Mouse (Mus musculus): ENCODE measurements around the gene Shroom4. TPM values are rescaled to one million over a fixed set of nuclear protein-coding genes. Genes with fewer than 3 reads are reported as not detected.
"Not testable (repeated sequence)": the region's sequence is repeated elsewhere in the genome, so short reads cannot be mapped to it uniquely, and the experiment has no call there.

The Shroom4 gene
- polyA plus RNA-seq, 1 experiment: 12.1 TPM

DNA sequence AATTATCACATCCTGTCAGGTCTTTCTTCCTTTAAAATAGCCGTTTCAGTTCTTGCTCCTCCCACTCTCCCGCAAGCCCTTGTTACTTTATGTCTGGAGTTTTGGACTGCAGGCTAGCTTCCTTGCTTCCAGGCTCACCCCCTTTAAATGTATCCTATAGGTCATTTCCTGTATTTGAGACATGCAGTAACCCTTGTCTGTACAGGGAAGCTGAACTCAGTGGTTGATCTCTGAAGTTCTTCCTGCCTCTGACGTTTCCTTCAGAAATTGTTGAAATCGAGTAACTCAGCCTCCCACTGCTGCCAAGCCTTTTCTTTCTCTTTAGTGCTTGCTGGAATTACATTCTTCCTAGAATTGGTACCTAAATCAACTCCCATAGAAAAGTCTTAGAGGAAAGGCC lies 18.5 kb downstream of the Shroom4 start:
- H3K27ac ChIP-seq (ENCODE audit: insufficient read depth, low read length): no peak overlapping the region

DNA sequence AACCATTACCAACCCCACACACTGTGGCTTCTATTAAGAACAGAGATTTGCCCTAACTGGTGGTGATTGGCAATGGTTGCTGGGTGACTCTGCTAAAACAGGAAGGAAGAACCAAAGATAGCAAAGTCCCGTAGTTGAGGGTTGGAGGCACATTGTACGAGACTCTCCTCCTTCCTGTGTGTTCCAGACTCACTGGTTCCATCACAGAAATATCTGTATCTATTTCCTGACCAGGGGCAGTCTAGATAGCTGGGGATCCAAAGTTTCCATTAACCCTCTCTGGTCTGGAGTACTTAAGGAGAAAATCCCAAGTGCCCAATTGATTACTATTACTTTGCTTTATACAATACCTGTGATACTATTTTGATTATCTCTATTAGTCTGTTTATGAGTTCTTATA lies 35.6 kb downstream of the Shroom4 start:
- TF ChIP-seq POLR2A (IDR thresholded peaks at IDR 0.05; ENCODE audit: insufficient read depth, low read length) (no peak), CTCF (IDR thresholded peaks at IDR 0.05; ENCODE audit: low read depth, low read length) (no peak), EP300 (IDR thresholded peaks at IDR 0.05; ENCODE audit: insufficient read depth, low read depth, low read length) (no peak)

More for the DNA sequence above, 18.5 kb downstream of the Shroom4 start:
- Histone ChIP-seq H3K4me3 (ENCODE audit: low read depth, low read length) (no peak overlapping the region), H3K9me3 (replicated peaks; ENCODE audit: control insufficient read depth, insufficient read depth, low read length, poor library complexity, severe bottlenecking) (no peaks in the 10 kb centered on the region), H3K36me3 (ENCODE audit: control insufficient read depth, insufficient read depth, low read length, poor library complexity, severe bottlenecking) (no peaks in the 10 kb centered on the region), H3K9ac (ENCODE audit: low read depth, poor library complexity, severe bottlenecking) (no peak overlapping the region), H3K4me1 (ENCODE audit: control insufficient read depth, insufficient read depth, low read length) (no peaks in the 10 kb centered on the region), H3K27me3 (ENCODE audit: control insufficient read depth, insufficient read depth, low read length, poor library complexity, severe bottlenecking) (no peaks in the 10 kb centered on the region)
- no peak for TF ChIP-seq POLR2A (IDR thresholded peaks at IDR 0.05; ENCODE audit: insufficient read depth, low read length)
- TF ChIP-seq CTCF (IDR thresholded peaks at IDR 0.05; ENCODE audit: low read depth, low read length): no peak
- TF ChIP-seq EP300 (IDR thresholded peaks at IDR 0.05; ENCODE audit: insufficient read depth, low read depth, low read length): no peak

DNA sequence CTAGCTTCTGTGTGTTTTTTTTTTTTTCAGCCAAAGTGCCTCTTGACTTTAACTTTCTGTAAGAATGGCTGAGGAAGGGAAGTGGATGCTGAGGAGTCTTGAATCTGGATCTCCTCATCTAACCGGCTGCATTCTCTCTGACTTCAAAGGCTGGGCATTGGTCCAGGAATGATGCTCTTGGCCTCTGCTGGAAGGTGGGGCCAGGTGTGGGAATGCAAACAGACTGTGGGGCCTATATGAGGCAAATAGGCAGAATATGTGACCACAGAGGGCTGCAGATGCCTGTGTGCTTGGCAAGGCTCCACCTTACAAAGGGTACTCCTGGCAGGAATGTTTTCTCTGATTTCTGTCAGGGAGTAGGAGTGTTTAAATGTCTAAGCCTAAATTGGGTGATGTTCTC lies 46.8 kb downstream of the Shroom4 start:
- Histone ChIP-seq H3K9me3 (replicated peaks; ENCODE audit: control insufficient read depth, insufficient read depth, low read length, poor library complexity, severe bottlenecking) (no peaks in the 10 kb centered on the region), H3K27me3 (ENCODE audit: control insufficient read depth, insufficient read depth, low read length, poor library complexity, severe bottlenecking) (no peaks in the 10 kb centered on the region), H3K4me3 (ENCODE audit: low read depth, low read length) (no peak overlapping the region), H3K27ac (ENCODE audit: insufficient read depth, low read length) (no peak overlapping the region), H3K9ac (ENCODE audit: low read depth, poor library complexity, severe bottlenecking) (no peak overlapping the region), H3K36me3 (ENCODE audit: control insufficient read depth, insufficient read depth, low read length, poor library complexity, severe bottlenecking) (no peaks in the 10 kb centered on the region), H3K4me1 (ENCODE audit: control insufficient read depth, insufficient read depth, low read length) (peaks cover 2% of the 10 kb centered on the region)
- TF ChIP-seq CTCF (IDR thresholded peaks at IDR 0.05; ENCODE audit: low read depth, low read length) (no peak), EP300 (IDR thresholded peaks at IDR 0.05; ENCODE audit: insufficient read depth, low read depth, low read length) (no peak)

More for the DNA sequence above, 35.6 kb downstream of the Shroom4 start:
- no peaks in the 10 kb centered on the region for H3K27me3 ChIP-seq (ENCODE audit: control insufficient read depth, insufficient read depth, low read length, poor library complexity, severe bottlenecking)
- no peak overlapping the region for H3K27ac ChIP-seq (ENCODE audit: insufficient read depth, low read length)
- H3K4me1 ChIP-seq (ENCODE audit: control insufficient read depth, insufficient read depth, low read length): no peaks in the 10 kb centered on the region
- no peak overlapping the region for H3K4me3 ChIP-seq (ENCODE audit: low read depth, low read length)
- no peaks in the 10 kb centered on the region for H3K9me3 ChIP-seq (replicated peaks; ENCODE audit: control insufficient read depth, insufficient read depth, low read length, poor library complexity, severe bottlenecking)
- H3K9ac ChIP-seq (ENCODE audit: low read depth, poor library complexity, severe bottlenecking): no peak overlapping the region
- no peaks in the 10 kb centered on the region for H3K36me3 ChIP-seq (ENCODE audit: control insufficient read depth, insufficient read depth, low read length, poor library complexity, severe bottlenecking)

DNA sequence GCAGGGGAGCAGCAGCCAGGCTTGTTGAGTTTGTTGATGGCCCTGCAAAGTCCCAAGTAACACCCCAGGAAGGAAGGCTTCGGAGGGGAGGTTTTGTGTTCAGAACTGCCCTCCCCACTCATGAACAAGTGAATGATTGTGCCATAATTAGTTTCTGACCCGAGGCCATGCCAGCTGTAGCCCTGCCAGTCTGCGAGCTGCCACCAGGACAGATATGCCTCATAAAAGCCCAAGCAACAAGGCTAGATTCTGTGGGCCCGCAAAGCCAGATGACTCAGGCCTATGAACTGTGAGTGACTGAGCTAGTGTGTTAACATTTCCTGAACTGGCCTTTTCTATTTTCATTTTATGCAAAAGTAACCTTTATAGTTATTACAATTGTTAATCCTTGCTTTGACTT lies 48.3 kb downstream of the Shroom4 start:
- no peak overlapping the region for H3K4me3 ChIP-seq (ENCODE audit: low read depth, low read length)
- no peaks in the 10 kb centered on the region for H3K36me3 ChIP-seq (ENCODE audit: control insufficient read depth, insufficient read depth, low read length, poor library complexity, severe bottlenecking)
- no peaks in the 10 kb centered on the region for H3K9me3 ChIP-seq (replicated peaks; ENCODE audit: control insufficient read depth, insufficient read depth, low read length, poor library complexity, severe bottlenecking)
- H3K9ac ChIP-seq (ENCODE audit: low read depth, poor library complexity, severe bottlenecking): no peak overlapping the region
- TF ChIP-seq CTCF (IDR thresholded peaks at IDR 0.05; ENCODE audit: low read depth, low read length) (no peak), EP300 (IDR thresholded peaks at IDR 0.05; ENCODE audit: insufficient read depth, low read depth, low read length) (no peak), POLR2A (IDR thresholded peaks at IDR 0.05; ENCODE audit: insufficient read depth, low read length) (no peak)
- no peaks in the 10 kb centered on the region for H3K27me3 ChIP-seq (ENCODE audit: control insufficient read depth, insufficient read depth, low read length, poor library complexity, severe bottlenecking)
- no peak overlapping the region for H3K27ac ChIP-seq (ENCODE audit: insufficient read depth, low read length)
- H3K4me1 ChIP-seq (ENCODE audit: control insufficient read depth, insufficient read depth, low read length): peaks cover 2% of the 10 kb centered on the region

DNA sequence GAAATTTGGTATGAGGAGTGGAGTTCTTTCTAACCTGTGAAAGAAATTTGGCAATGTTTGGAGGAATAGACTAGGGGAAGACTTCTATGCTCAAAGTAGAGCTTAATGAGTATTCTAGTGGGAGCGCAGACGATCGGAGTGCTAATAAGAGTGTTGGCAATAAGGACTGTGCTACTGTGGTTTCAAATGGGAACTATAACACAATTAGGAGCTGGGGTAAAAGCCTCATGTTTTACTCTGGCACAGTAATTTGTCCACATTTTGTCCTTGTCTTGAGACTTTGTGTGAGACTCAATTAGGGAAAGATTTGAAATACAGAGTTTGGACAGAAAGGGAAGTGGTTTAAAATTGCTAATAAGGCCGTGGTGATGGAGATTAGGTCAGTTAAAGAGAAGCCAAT lies 53.6 kb downstream of the Shroom4 start:
- H3K36me3 ChIP-seq (ENCODE audit: control insufficient read depth, insufficient read depth, low read length, poor library complexity, severe bottlenecking): no peaks in the 10 kb centered on the region
- no peak overlapping the region for H3K4me3 ChIP-seq (ENCODE audit: low read depth, low read length)
- H3K27ac ChIP-seq (ENCODE audit: insufficient read depth, low read length): no peak overlapping the region
- no peaks in the 10 kb centered on the region for H3K4me1 ChIP-seq (ENCODE audit: control insufficient read depth, insufficient read depth, low read length)
- no peak overlapping the region for H3K9ac ChIP-seq (ENCODE audit: low read depth, poor library complexity, severe bottlenecking)
- H3K9me3 ChIP-seq (replicated peaks; ENCODE audit: control insufficient read depth, insufficient read depth, low read length, poor library complexity, severe bottlenecking): no peaks in the 10 kb centered on the region
- TF ChIP-seq CTCF (IDR thresholded peaks at IDR 0.05; ENCODE audit: low read depth, low read length) (no peak), EP300 (IDR thresholded peaks at IDR 0.05; ENCODE audit: insufficient read depth, low read depth, low read length) (no peak), POLR2A (IDR thresholded peaks at IDR 0.05; ENCODE audit: insufficient read depth, low read length) (no peak)
- H3K27me3 ChIP-seq (ENCODE audit: control insufficient read depth, insufficient read depth, low read length, poor library complexity, severe bottlenecking): no peaks in the 10 kb centered on the region

DNA sequence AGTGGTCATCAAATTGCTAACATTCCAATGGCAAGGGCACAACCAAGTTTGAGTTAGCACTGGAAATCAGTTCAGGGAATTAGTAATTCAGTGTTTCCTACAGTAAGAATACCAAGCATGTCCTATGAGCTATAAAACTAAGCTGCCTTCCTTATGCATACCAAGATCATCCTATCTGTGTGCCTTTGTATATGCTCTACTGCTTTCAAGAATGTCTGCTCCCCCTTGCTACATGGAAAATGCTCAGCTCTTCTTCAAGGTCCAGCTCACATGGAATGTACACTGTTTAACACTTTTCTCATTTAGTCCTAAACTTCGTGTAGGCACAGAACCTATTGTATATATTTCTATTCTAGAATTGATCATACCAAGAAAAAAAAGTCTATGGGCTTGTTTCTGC lies 69.6 kb downstream of the Shroom4 start:
- not testable (repeated sequence) for H3K4me1 ChIP-seq (ENCODE audit: control insufficient read depth, insufficient read depth, low read length); H3K4me3 ChIP-seq (ENCODE audit: low read depth, low read length); H3K27me3 ChIP-seq (ENCODE audit: control insufficient read depth, insufficient read depth, low read length, poor library complexity, severe bottlenecking); H3K36me3 ChIP-seq (ENCODE audit: control insufficient read depth, insufficient read depth, low read length, poor library complexity, severe bottlenecking); H3K9me3 ChIP-seq (replicated peaks; ENCODE audit: control insufficient read depth, insufficient read depth, low read length, poor library complexity, severe bottlenecking); H3K27ac ChIP-seq (ENCODE audit: insufficient read depth, low read length); H3K9ac ChIP-seq (ENCODE audit: low read depth, poor library complexity, severe bottlenecking)

DNA sequence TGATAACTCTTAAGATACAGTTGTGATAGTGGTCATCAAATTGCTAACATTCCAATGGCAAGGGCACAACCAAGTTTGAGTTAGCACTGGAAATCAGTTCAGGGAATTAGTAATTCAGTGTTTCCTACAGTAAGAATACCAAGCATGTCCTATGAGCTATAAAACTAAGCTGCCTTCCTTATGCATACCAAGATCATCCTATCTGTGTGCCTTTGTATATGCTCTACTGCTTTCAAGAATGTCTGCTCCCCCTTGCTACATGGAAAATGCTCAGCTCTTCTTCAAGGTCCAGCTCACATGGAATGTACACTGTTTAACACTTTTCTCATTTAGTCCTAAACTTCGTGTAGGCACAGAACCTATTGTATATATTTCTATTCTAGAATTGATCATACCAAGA lies 72.9 kb downstream of the Shroom4 start:
- H3K9me3 ChIP-seq (replicated peaks; ENCODE audit: control insufficient read depth, insufficient read depth, low read length, poor library complexity, severe bottlenecking); H3K4me3 ChIP-seq (ENCODE audit: low read depth, low read length); H3K4me1 ChIP-seq (ENCODE audit: control insufficient read depth, insufficient read depth, low read length): not testable (repeated sequence)

More for the DNA sequence above, 72.9 kb downstream of the Shroom4 start:
- H3K36me3 ChIP-seq (ENCODE audit: control insufficient read depth, insufficient read depth, low read length, poor library complexity, severe bottlenecking); H3K27ac ChIP-seq (ENCODE audit: insufficient read depth, low read length); H3K27me3 ChIP-seq (ENCODE audit: control insufficient read depth, insufficient read depth, low read length, poor library complexity, severe bottlenecking); H3K9ac ChIP-seq (ENCODE audit: low read depth, poor library complexity, severe bottlenecking): not testable (repeated sequence)

Measured in ES-Bruce4 (cell line).